Mouse (Mus musculus) left cerebral cortex, postnatal 10 days (tissue): ENCODE measurements around the gene Rapgef2. TPM values are rescaled to one million over a fixed set of nuclear protein-coding genes. Genes with fewer than 3 reads are reported as not detected.
A peak's percentile ranks its signal among the peaks of the same experiment; 100 is the strongest.

Experiments used
- DNase-seq, 2 experiments: peaks; one replicate each; pipeline ENCODE4 v3.0.0; 2021 to 2022; ENCODE audit warnings: low spot score in 2 of 2, mixed read lengths in 1 of 2; ENCODE audit errors: extremely low spot score in 1 of 2
- intact Hi-C: fragments of 180-260 bp; cut with DNase I; formaldehyde crosslinking; loops from one replicate; pipeline ENCODE4 v1.15.1; 2025
- total RNA-seq, 2 experiments: library from RNA; stranded (reverse); gene quantifications; 2 replicates each; pipeline ENCODE4 v1.2.3; 2021

Rapgef2 gene
- total RNA-seq, 2 experiments from 2014 or later, result 92.8 to 96.4 TPM

- intact Hi-C loops, result no loop called here
- DNase-seq, result no peak
Measured at GRCm38 (mm10) chr3:79153039-79153487, 133.3 kb downstream of the Rapgef2 start.

GRCm38 (mm10) chr3:79145407-79146055 lies 140.8 kb downstream of the Rapgef2 start:
- peak in 1 of 2 experiments; percentile 51 for DNase-seq
- intact Hi-C loops, result no loop called here

GRCm38 (mm10) chr3:79144672-79145406 lies 141.5 kb downstream of the Rapgef2 start:
- peak in 1 of 2 experiments; percentile 62 for DNase-seq
- intact Hi-C loops, result no loop called here

GRCm38 (mm10) chr3:79144085-79144484 lies 142.2 kb downstream of the Rapgef2 start:
- intact Hi-C loops, result no loop called here
- no peak for DNase-seq

DNA sequence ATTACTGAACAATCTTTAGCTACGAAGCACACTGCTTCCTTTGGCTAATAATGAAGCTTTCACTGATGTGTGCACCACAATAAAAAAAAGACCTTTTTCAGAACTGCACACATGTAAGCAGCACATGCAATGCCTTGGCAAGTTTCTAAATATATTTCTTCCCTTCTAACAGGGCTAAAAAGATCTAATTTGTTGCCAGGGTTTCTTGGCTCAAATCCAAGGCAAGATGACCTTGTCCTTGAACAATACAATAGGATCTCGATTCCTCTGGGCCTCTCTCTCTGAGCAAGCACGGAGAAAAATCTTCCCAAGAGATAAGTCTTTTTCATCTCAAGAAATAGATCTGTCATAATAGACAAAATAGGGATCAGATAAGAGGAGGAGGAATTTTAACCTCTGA lies 147.1 kb downstream of the Rapgef2 start:
- intact Hi-C loops, result no loop called here
- DNase-seq, result no peak

- no peak for DNase-seq
- intact Hi-C loops, result no loop called here
Measured at GRCm38 (mm10) chr3:79138601-79139000, 147.7 kb downstream of the Rapgef2 start.

- intact Hi-C loops, result no loop called here
- DNase-seq, result no peak
Measured at GRCm38 (mm10) chr3:79130991-79131390, 155.3 kb downstream of the Rapgef2 start.

GRCm38 (mm10) chr3:79129044-79129600 lies 157.2 kb downstream of the Rapgef2 start:
- intact Hi-C loops, result no loop called here
- no peak for DNase-seq

DNA sequence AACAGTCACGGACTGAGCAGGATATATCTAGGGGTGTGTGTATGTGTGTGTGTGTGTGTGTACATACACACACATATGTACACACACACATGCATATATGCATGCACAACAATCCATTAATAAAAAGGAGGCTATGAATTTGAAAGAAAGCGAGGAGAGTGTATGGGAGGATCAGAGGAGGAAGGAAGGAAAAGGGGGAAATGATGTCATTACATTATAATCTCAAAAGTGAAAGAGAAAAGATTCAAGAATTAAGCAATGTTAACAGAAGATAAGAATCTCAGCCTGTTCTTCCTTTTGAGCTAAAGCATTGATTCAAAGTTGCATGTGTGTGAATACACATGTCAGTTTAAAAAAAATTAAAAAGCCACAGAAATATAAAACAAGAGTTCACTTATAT lies 158.5 kb downstream of the Rapgef2 start:
- intact Hi-C loops, result no loop called here
- no peak for DNase-seq

DNA sequence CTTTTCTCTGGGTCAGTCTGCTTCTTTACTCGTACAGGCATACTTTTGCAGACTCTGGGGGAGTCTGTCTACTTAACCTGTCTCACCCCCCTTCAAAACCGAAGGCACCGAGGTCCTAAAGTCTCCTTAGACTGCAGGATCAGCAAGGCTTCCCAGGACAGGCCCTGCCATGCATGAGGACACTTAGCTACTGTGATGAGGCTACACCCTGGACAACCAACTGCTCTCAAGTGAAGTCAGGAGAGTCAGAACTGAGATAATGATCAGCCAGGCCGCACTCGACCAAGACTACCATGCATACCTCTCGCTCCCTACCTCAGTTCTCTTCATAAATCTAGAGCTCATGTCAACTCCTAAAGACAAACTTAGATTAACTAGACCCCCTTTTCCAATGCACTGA lies 159.5 kb downstream of the Rapgef2 start:
- no peak for DNase-seq
- intact Hi-C loops, result no loop called here

- DNase-seq, result no peak
- intact Hi-C loops, result no loop called here
Measured at GRCm38 (mm10) chr3:79121391-79121790, 164.9 kb downstream of the Rapgef2 start.

GRCm38 (mm10) chr3:79119983-79120382 lies 166.3 kb downstream of the Rapgef2 start:
- intact Hi-C loops, result no loop called here
- DNase-seq, result no peak

- intact Hi-C loops, result no loop called here
- DNase-seq, result peak in 1 of 2 experiments; percentile 46
Measured at GRCm38 (mm10) chr3:79110153-79110552, 176.2 kb downstream of the Rapgef2 start.

GRCm38 (mm10) chr3:79108246-79108645 lies 178.1 kb downstream of the Rapgef2 start:
- intact Hi-C loops, result no loop called here
- no peak for DNase-seq

- no peak for DNase-seq
- intact Hi-C loops, result no loop called here
Measured at GRCm38 (mm10) chr3:79106360-79106759, 180.0 kb downstream of the Rapgef2 start.

DNA sequence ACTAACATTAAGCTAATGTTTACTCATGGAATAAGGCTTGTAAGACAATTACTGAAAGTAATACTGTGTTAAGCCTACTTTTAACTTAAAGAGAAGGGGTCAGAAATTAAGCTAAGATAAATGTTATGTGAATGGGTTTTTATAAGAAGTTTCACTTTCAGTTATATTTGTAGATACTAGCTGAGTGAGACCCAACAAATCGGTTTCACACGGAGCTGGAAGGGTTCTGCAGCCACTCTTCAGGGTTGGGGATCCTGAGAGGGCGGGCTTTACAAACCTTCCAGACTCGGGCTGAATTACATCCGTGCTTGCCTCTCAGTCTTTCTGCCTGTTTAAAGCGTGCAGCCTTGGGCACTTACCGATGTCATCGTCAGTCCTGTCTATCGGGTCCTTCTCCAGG lies 182.7 kb downstream of the Rapgef2 start:
- intact Hi-C loops, result no loop called here
- DNase-seq, result no peak

DNA sequence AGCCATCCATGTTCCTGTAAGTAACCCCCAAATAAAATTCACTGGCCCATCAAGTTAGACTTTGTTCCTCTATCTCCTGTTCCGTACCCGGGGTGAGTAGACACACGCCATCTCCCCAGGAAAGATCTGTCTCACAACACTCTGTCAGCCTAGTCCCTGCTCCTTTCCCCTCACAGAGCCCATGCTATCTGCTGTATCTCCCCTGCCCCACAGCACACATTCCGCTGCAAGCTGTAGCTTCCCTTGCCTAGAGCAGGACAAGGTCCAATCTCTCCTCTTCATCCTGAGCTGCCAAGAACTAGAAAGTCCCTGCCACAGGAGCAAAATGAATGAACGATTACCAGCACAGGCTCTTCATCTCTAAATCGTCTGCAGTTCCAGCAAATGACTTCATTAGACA lies 184.6 kb downstream of the Rapgef2 start:
- intact Hi-C loops, result no loop called here
- no peak for DNase-seq

DNA sequence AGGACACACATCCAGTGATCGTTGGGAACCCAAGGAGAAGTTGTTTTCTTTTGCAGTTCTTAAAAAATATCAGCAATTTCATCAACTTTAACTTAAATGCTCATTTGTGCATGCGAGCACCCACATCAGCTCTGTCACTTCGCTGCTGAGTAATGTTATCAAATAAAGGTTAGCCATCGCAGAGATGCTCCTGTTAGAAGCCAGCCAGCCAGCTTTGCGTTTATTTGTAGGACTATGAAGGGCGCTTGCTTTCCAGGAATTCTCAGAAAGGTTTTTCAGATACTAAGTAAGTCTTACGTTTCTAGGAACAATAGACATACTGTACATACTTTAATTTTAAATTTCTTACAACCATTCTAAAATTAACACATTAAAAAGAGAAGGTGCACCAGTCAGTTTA lies 185.5 kb downstream of the Rapgef2 start:
- intact Hi-C loops, result no loop called here
- no peak for DNase-seq

DNA sequence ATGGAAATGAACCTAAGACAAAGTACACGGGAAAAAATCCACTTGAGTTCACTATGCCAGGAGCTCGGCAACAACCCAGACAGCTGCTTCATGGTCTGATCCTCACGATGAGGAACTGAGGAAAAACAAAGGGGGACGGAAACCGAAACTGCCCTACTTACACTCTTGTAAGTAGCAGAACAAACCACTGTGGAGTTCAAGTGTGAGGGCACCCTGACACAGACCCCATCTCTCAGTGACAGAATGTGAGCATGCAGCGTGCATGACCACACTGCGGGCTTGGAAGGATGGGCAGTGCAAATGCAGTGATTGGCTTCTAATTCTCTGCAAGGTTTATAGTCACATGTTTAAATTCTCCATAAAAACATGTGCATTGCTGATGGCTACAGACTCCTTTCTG lies 197.2 kb downstream of the Rapgef2 start:
- intact Hi-C loops, result no loop called here
- no peak for DNase-seq

DNA sequence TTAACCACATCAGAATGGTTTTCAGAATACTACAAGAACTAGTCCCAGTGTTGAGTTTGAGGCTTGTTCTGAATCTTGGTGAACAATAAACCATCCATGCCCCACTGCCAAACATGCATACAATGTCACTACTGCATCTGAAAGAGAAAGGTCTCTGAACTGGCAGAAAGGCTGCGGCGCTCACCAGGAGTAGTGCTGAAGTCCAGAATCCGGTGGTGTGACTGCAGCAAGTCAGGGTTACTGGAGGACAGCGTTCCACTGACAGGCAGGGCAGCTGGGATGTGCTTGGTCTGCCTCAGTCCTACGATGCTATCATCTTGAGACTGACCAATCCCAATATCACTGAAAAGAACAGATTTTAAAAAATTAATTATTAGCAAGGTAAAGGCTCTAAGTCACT lies 197.9 kb downstream of the Rapgef2 start:
- intact Hi-C loops, result no loop called here

More for the DNA sequence above, 197.9 kb downstream of the Rapgef2 start:
- DNase-seq, result no peak
